Mouse (Mus musculus): ENCODE results near the gene Snx29.

GRCm38 (mm10) chr16:11668878-11669277 is 346.2 kb downstream of the Snx29 start:
- no peak for TF ChIP-seq CTCF (IDR thresholded peaks at IDR 0.05)
- no peak for TF ChIP-seq EP300 (IDR thresholded peaks at IDR 0.05)
